Comparison of ENCODE assay signal across 24 mouse cellular contexts in the genomic region with DNA sequence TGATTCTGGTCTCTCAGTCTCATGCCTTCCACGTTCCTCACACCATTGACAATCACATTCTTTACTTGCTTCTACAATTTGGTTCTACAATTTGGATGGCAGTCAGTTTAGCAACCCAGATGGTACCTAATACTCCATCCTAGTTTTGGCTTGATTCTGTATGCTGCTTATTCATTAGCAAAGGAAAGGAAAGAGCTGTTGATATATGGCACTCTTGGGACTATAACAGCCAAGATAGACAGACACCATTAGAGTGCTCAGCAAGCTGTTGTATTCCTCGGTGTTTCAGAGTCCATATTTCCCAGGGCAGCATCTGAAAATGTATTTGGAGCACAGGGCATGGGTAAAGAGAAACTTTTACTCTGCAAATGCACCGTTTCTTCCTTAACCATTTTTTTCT.
DNase-seq lines count a peak whose midpoint lies in the region; ATAC-seq and TF ChIP-seq lines count a peak whose summit lies in the region.
"Had no signal": no experiment of that assay in that cellular context is flagged by ENCODE, and none has a peak within 500 bp of the region (broad histone marks: within the 10 kb centered on the region; RNA-seq: fewer than 3 reads in every experiment).

No protein-coding gene starts in this region.

- no peaks in the 10 kb centered on the region for H3K4me1 ChIP-seq in hindbrain, postnatal 0 days (ENCODE audit: insufficient read depth, low read length)
- no peaks in the 10 kb centered on the region for H3K4me1 ChIP-seq in hindbrain, embryonic 11.5 days (replicated peaks; ENCODE audit: control insufficient read depth, insufficient read depth, low read length)
- H3K4me1 ChIP-seq: embryonic facial prominence, embryonic 12.5 days; heart, embryonic 10.5 days; hindbrain, embryonic 13.5 days; intestine, embryonic 15.5 days had no signal

- H3K36me3 ChIP-seq in hindbrain, postnatal 0 days (ENCODE audit: insufficient read depth, low read length): no peaks in the 10 kb centered on the region
- no peaks in the 10 kb centered on the region for H3K36me3 ChIP-seq in hindbrain, embryonic 11.5 days (ENCODE audit: control insufficient read depth, insufficient read depth, low read length)
- H3K36me3 ChIP-seq: embryonic facial prominence, embryonic 12.5 days; G1E; heart, embryonic 10.5 days; hindbrain, embryonic 13.5 days; intestine, embryonic 15.5 days had no signal

- ATAC-seq in hindbrain, postnatal 0 days: no peak
- no peak for ATAC-seq in hindbrain, embryonic 11.5 days (ENCODE audit: low FRiP score)
- ATAC-seq: CD4-positive, CD25-positive, alpha-beta regulatory T cell, adult 4 months; intestine, embryonic 15.5 days had no signal

- H3K4me3 ChIP-seq in hindbrain, postnatal 0 days (ENCODE audit: low read length): no peak overlapping the region
- no peak overlapping the region for H3K4me3 ChIP-seq in hindbrain, embryonic 11.5 days (ENCODE audit: low read depth, low read length)
- H3K4me3 ChIP-seq: embryonic facial prominence, embryonic 12.5 days; heart, embryonic 10.5 days; hindbrain, embryonic 13.5 days; intestine, embryonic 15.5 days had no signal

- H3K9me3 ChIP-seq in hindbrain, postnatal 0 days (ENCODE audit: low read length): no peaks in the 10 kb centered on the region
- no peaks in the 10 kb centered on the region for H3K9me3 ChIP-seq in hindbrain, embryonic 11.5 days (ENCODE audit: control insufficient read depth, low read length)
- H3K9me3 ChIP-seq: embryonic facial prominence, embryonic 12.5 days; G1E; heart, embryonic 10.5 days; hindbrain, embryonic 13.5 days; intestine, embryonic 15.5 days had no signal

- H3K27me3 ChIP-seq in hindbrain, postnatal 0 days (ENCODE audit: insufficient read depth, low read length): no peaks in the 10 kb centered on the region
- no peaks in the 10 kb centered on the region for H3K27me3 ChIP-seq in hindbrain, embryonic 11.5 days (ENCODE audit: control insufficient read depth, insufficient read depth, low read length)
- H3K27me3 ChIP-seq: embryonic facial prominence, embryonic 12.5 days; hindbrain, embryonic 13.5 days; intestine, embryonic 15.5 days had no signal

- H3K27ac ChIP-seq in hindbrain, postnatal 0 days: no peak overlapping the region
- H3K27ac ChIP-seq in hindbrain, embryonic 11.5 days (ENCODE audit: low read depth, low read length): no peak overlapping the region
- H3K27ac ChIP-seq: embryonic facial prominence, embryonic 12.5 days; heart, embryonic 10.5 days; hindbrain, embryonic 13.5 days; intestine, embryonic 15.5 days had no signal

- no peak overlapping the region for H3K4me2 ChIP-seq in hindbrain, postnatal 0 days (ENCODE audit: low read depth, low read length)
- H3K4me2 ChIP-seq in hindbrain, embryonic 11.5 days (replicated peaks; ENCODE audit: low read depth, low read length): no peak overlapping the region
- H3K4me2 ChIP-seq: embryonic facial prominence, embryonic 12.5 days; hindbrain, embryonic 13.5 days; intestine, embryonic 15.5 days had no signal

- TF ChIP-seq CTCF in hindbrain, postnatal 0 days (IDR thresholded peaks at IDR 0.05; ENCODE audit: low read depth): no peak
- TF ChIP-seq CTCF in brain, embryonic 14.5 days (IDR thresholded peaks at IDR 0.05; ENCODE audit: borderline replicate concordance, extremely low read depth, insufficient read depth, insufficient read length): no peak

- 69% methylated on average over 3 of the region's 3 CpGs for WGBS in hindbrain, postnatal 0 days
- WGBS in hindbrain, embryonic 11.5 days: 75% methylated on average over 3 of the region's 3 CpGs

- no peak overlapping the region for H3K9ac ChIP-seq in hindbrain, postnatal 0 days (replicated peaks; ENCODE audit: low read length)
- H3K9ac ChIP-seq in hindbrain, embryonic 11.5 days (ENCODE audit: low read depth, low read length): no peak overlapping the region
- H3K9ac ChIP-seq: embryonic facial prominence, embryonic 12.5 days; hindbrain, embryonic 13.5 days; intestine, embryonic 15.5 days had no signal

- TF ChIP-seq POLR2A in brain, embryonic 14.5 days (IDR thresholded peaks at IDR 0.05; ENCODE audit: borderline replicate concordance, extremely low read depth, insufficient read depth, insufficient read length, poor library complexity, severe bottlenecking): no peak

- DNase-seq in cerebellum, postnatal 10 days: peak; percentile 1 to 4
- no peak for DNase-seq in cerebellum, postnatal 25 days
- DNase-seq in hindbrain, postnatal 0 days (ENCODE audit: low spot score): peak; percentile 2
- no peak for DNase-seq in hindbrain, embryonic 11.5 days (ENCODE audit: low spot score)
- peak; percentile 68 for DNase-seq in brain, embryonic 14.5 days (ENCODE audit: low read depth)
- DNase-seq in mesoderm, embryonic 11.5 days (ENCODE audit: low read depth, low spot score): peak; percentile 12
- no peak for DNase-seq in kidney, postnatal 25 days
- DNase-seq in embryo, embryonic 9.5 days (ENCODE audit: extremely low spot score): no peak
- DNase-seq: adrenal gland, adult 8-10 months; adrenal gland, postnatal 36 days; B cell, adult 2 months; cerebellum, adult 18-20 months; cerebellum, adult 9-11 months; embryo, embryonic 11 days; gastrocnemius, postnatal 10 days; heart, adult 18-20 months; heart, postnatal 10 days; heart, postnatal 4 days had no signal

Comparison
In these comparisons a context has a peak if more than half of its experiments do, and no peak if none do; other contexts are left out.
1. DNase-seq: peak in cerebellum, postnatal 10 days (2 of 2), hindbrain, postnatal 0 days (single experiment), brain, embryonic 14.5 days (single experiment) and mesoderm, embryonic 11.5 days (single experiment); none in cerebellum, postnatal 25 days (0 of 2), hindbrain, embryonic 11.5 days (single experiment), kidney, postnatal 25 days (0 of 2) and embryo, embryonic 9.5 days (single experiment).